Mouse (Mus musculus): Measurements from ENCODE around the gene Ffar2. TPM values are rescaled to one million over a fixed set of nuclear protein-coding genes. Genes with fewer than 3 reads are reported as not detected.

The Ffar2 gene
- polyA plus RNA-seq (2014; fragmentation: Nextera tagmentation; extraction: Ambion mirVana), result 0.24 and 0.35 TPM in 2 replicates

GRCm38 (mm10) chr7:30823675-30824074 lies at the start of gene Ffar2:
TSS of gene Ffar2 (minus strand) at chr7:30823775.
- Histone ChIP-seq H3K36me3 (ENCODE audit: control insufficient read depth, insufficient read depth, low read length) (no peaks in the 10 kb centered on the region), H3K4me1 (ENCODE audit: control insufficient read depth, insufficient read depth, low read length) (no peaks in the 10 kb centered on the region), H3K9ac (replicated peaks; ENCODE audit: low read depth, low read length) (no peak within 1 kb of the TSS), H3K27me3 (ENCODE audit: control insufficient read depth, insufficient read depth, low read length) (no peaks in the 10 kb centered on the region), H3K9me3 (ENCODE audit: control insufficient read depth, low read length) (no peaks in the 10 kb centered on the region), H3K4me3 (ENCODE audit: low read depth, low read length) (no peak within 1 kb of the TSS), H3K4me2 (ENCODE audit: low read depth, low read length) (no peak within 1 kb of the TSS), H3K27ac (ENCODE audit: low read depth, low read length) (no peak within 1 kb of the TSS)
- no peak for ATAC-seq (ENCODE audit: low read depth)
- WGBS, result 95% methylated on average over 18 of the region's 18 CpGs

- Histone ChIP-seq H3K9me3 (ENCODE audit: control insufficient read depth, low read length) (no peaks in the 10 kb centered on the region), H3K36me3 (ENCODE audit: control insufficient read depth, insufficient read depth, low read length) (no peaks in the 10 kb centered on the region), H3K4me1 (ENCODE audit: control insufficient read depth, insufficient read depth, low read length) (no peaks in the 10 kb centered on the region), H3K4me3 (ENCODE audit: low read depth, low read length) (no peak overlapping the region), H3K27ac (ENCODE audit: low read depth, low read length) (no peak overlapping the region), H3K27me3 (ENCODE audit: control insufficient read depth, insufficient read depth, low read length) (no peaks in the 10 kb centered on the region; the same call in 1 of the 2 replicates), H3K9ac (replicated peaks; ENCODE audit: low read depth, low read length) (no peak overlapping the region), H3K4me2 (ENCODE audit: low read depth, low read length) (peak overlapping the region; percentile 29)
- WGBS, result 18% methylated on average over 15 of the region's 15 CpGs
- no peak for ATAC-seq (ENCODE audit: low read depth)
Measured at GRCm38 (mm10) chr7:30873083-30873482, 49.5 kb upstream of the Ffar2 start.

- H3K4me2 ChIP-seq (ENCODE audit: low read depth, low read length), result no peak overlapping the region
- no peak overlapping the region for H3K27ac ChIP-seq (ENCODE audit: low read depth, low read length)
- no peaks in the 10 kb centered on the region for H3K9me3 ChIP-seq (ENCODE audit: control insufficient read depth, low read length)
- H3K4me3 ChIP-seq (ENCODE audit: low read depth, low read length), result no peak overlapping the region
- no peak for ATAC-seq (ENCODE audit: low read depth)
- no peaks in the 10 kb centered on the region for H3K36me3 ChIP-seq (ENCODE audit: control insufficient read depth, insufficient read depth, low read length)
- WGBS, result 80% methylated on average over 8 of the region's 8 CpGs
- H3K4me1 ChIP-seq (ENCODE audit: control insufficient read depth, insufficient read depth, low read length), result no peaks in the 10 kb centered on the region
- H3K9ac ChIP-seq (replicated peaks; ENCODE audit: low read depth, low read length), result no peak overlapping the region
- H3K27me3 ChIP-seq (ENCODE audit: control insufficient read depth, insufficient read depth, low read length), result no peaks in the 10 kb centered on the region
Measured at GRCm38 (mm10) chr7:30863386-30863785, 39.8 kb upstream of the Ffar2 start.

- no peak for ATAC-seq (ENCODE audit: low read depth)
- Histone ChIP-seq H3K27me3 (ENCODE audit: control insufficient read depth, insufficient read depth, low read length) (no peaks in the 10 kb centered on the region), H3K4me3 (ENCODE audit: low read depth, low read length) (no peak within 1 kb of the TSS), H3K4me2 (ENCODE audit: low read depth, low read length) (no peak within 1 kb of the TSS), H3K36me3 (ENCODE audit: control insufficient read depth, insufficient read depth, low read length) (no peaks in the 10 kb centered on the region), H3K9me3 (ENCODE audit: control insufficient read depth, low read length) (no peaks in the 10 kb centered on the region), H3K9ac (replicated peaks; ENCODE audit: low read depth, low read length) (no peak within 1 kb of the TSS), H3K4me1 (ENCODE audit: control insufficient read depth, insufficient read depth, low read length) (no peaks in the 10 kb centered on the region), H3K27ac (ENCODE audit: low read depth, low read length) (no peak within 1 kb of the TSS)
- WGBS, result 92% methylated on average over 12 of the region's 12 CpGs
Measured at GRCm38 (mm10) chr7:30861464-30861863, 37.9 kb upstream of the Ffar2 start, which contains the start of gene Ffar1. TSS of gene Ffar1 (minus strand) at chr7:30861564.

- no peak overlapping the region for H3K27ac ChIP-seq (ENCODE audit: low read depth, low read length)
- peak overlapping the region; percentile 34 for H3K4me2 ChIP-seq (ENCODE audit: low read depth, low read length)
- no peaks in the 10 kb centered on the region for H3K27me3 ChIP-seq (ENCODE audit: control insufficient read depth, insufficient read depth, low read length)
- no peaks in the 10 kb centered on the region for H3K9me3 ChIP-seq (ENCODE audit: control insufficient read depth, low read length)
- 10% methylated on average over 14 of the region's 16 CpGs for WGBS
- H3K9ac ChIP-seq (replicated peaks; ENCODE audit: low read depth, low read length), result no peak overlapping the region
- H3K4me1 ChIP-seq (ENCODE audit: control insufficient read depth, insufficient read depth, low read length), result no peaks in the 10 kb centered on the region
- H3K4me3 ChIP-seq (ENCODE audit: low read depth, low read length), result peak overlapping the region; percentile 8; the same call in 1 of the 2 replicates
- ATAC-seq (ENCODE audit: low read depth), result peak; percentile 85
- H3K36me3 ChIP-seq (ENCODE audit: control insufficient read depth, insufficient read depth, low read length), result no peaks in the 10 kb centered on the region
Measured at GRCm38 (mm10) chr7:30859635-30860402, 36.2 kb upstream of the Ffar2 start.

GRCm38 (mm10) chr7:30859290-30859634 lies 35.7 kb upstream of the Ffar2 start:
- H3K4me3 ChIP-seq (ENCODE audit: low read depth, low read length), result no peak overlapping the region
- H3K27me3 ChIP-seq (ENCODE audit: control insufficient read depth, insufficient read depth, low read length), result no peaks in the 10 kb centered on the region
- H3K27ac ChIP-seq (ENCODE audit: low read depth, low read length), result no peak overlapping the region
- H3K4me1 ChIP-seq (ENCODE audit: control insufficient read depth, insufficient read depth, low read length), result no peaks in the 10 kb centered on the region
- no peak overlapping the region for H3K9ac ChIP-seq (replicated peaks; ENCODE audit: low read depth, low read length)
- ATAC-seq (ENCODE audit: low read depth), result peak; percentile 77
- H3K9me3 ChIP-seq (ENCODE audit: control insufficient read depth, low read length), result no peaks in the 10 kb centered on the region
- H3K36me3 ChIP-seq (ENCODE audit: control insufficient read depth, insufficient read depth, low read length), result no peaks in the 10 kb centered on the region
- no peak overlapping the region; the same call in 1 of the 2 replicates for H3K4me2 ChIP-seq (ENCODE audit: low read depth, low read length)

- Histone ChIP-seq H3K4me1 (ENCODE audit: control insufficient read depth, insufficient read depth, low read length) (no peaks in the 10 kb centered on the region), H3K9ac (replicated peaks; ENCODE audit: low read depth, low read length) (no peak overlapping the region), H3K27me3 (ENCODE audit: control insufficient read depth, insufficient read depth, low read length) (no peaks in the 10 kb centered on the region), H3K9me3 (ENCODE audit: control insufficient read depth, low read length) (no peaks in the 10 kb centered on the region), H3K36me3 (ENCODE audit: control insufficient read depth, insufficient read depth, low read length) (no peaks in the 10 kb centered on the region), H3K27ac (ENCODE audit: low read depth, low read length) (no peak overlapping the region), H3K4me2 (ENCODE audit: low read depth, low read length) (no peak overlapping the region), H3K4me3 (ENCODE audit: low read depth, low read length) (no peak overlapping the region)
- 76% methylated on average over 1 of the region's 1 CpGs for WGBS
- ATAC-seq (ENCODE audit: low read depth), result no peak
Measured at GRCm38 (mm10) chr7:30857746-30858145, 34.2 kb upstream of the Ffar2 start.

- ATAC-seq (ENCODE audit: low read depth), result no peak
- no peaks in the 10 kb centered on the region for H3K4me1 ChIP-seq (ENCODE audit: control insufficient read depth, insufficient read depth, low read length)
- no peak within 1 kb of the TSS for H3K9ac ChIP-seq (replicated peaks; ENCODE audit: low read depth, low read length)
- H3K9me3 ChIP-seq (ENCODE audit: control insufficient read depth, low read length), result no peaks in the 10 kb centered on the region
- 84% methylated on average over 6 of the region's 6 CpGs for WGBS
- H3K27me3 ChIP-seq (ENCODE audit: control insufficient read depth, insufficient read depth, low read length), result no peaks in the 10 kb centered on the region
- H3K4me2 ChIP-seq (ENCODE audit: low read depth, low read length), result no peak within 1 kb of the TSS
- H3K4me3 ChIP-seq (ENCODE audit: low read depth, low read length), result no peak within 1 kb of the TSS
- H3K36me3 ChIP-seq (ENCODE audit: control insufficient read depth, insufficient read depth, low read length), result no peaks in the 10 kb centered on the region
- H3K27ac ChIP-seq (ENCODE audit: low read depth, low read length), result no peak within 1 kb of the TSS
Measured at GRCm38 (mm10) chr7:30856078-30856477, 32.5 kb upstream of the Ffar2 start, which contains the start of gene Ffar3. TSS of gene Ffar3 (minus strand) at chr7:30856178.

- Histone ChIP-seq H3K9ac (replicated peaks; ENCODE audit: low read depth, low read length) (no peak overlapping the region), H3K4me3 (ENCODE audit: low read depth, low read length) (no peak overlapping the region), H3K4me1 (ENCODE audit: control insufficient read depth, insufficient read depth, low read length) (no peaks in the 10 kb centered on the region), H3K27ac (ENCODE audit: low read depth, low read length) (no peak overlapping the region), H3K27me3 (ENCODE audit: control insufficient read depth, insufficient read depth, low read length) (no peaks in the 10 kb centered on the region), H3K4me2 (ENCODE audit: low read depth, low read length) (no peak overlapping the region), H3K9me3 (ENCODE audit: control insufficient read depth, low read length) (no peaks in the 10 kb centered on the region), H3K36me3 (ENCODE audit: control insufficient read depth, insufficient read depth, low read length) (no peaks in the 10 kb centered on the region)
- no peak for ATAC-seq (ENCODE audit: low read depth)
- WGBS, result 97% methylated on average over 1 of the region's 1 CpGs
Measured at GRCm38 (mm10) chr7:30851421-30851820, 27.8 kb upstream of the Ffar2 start.

All from neural tube, embryonic 14.5 days (tissue).